Mouse (Mus musculus): ENCODE measurements at regions not wholly inside any gene's neighbourhood (a gene's known extent, or its start where the extent isn't known, plus 50 kb on each side); places are given as distances from the start of the nearest gene placed in this dataset.

- Histone ChIP-seq H3K27me3 (ENCODE audit: control insufficient read depth, insufficient read depth, low read length) (no peaks in the 10 kb centered on the region), H3K4me2 (peak overlapping the region; percentile 31), H3K4me3 (ENCODE audit: low read depth, low read length) (no peak overlapping the region), H3K9me3 (replicated peaks; ENCODE audit: control insufficient read depth, low read length) (no peaks in the 10 kb centered on the region), H3K36me3 (ENCODE audit: control insufficient read depth, insufficient read depth, low read length) (no peaks in the 10 kb centered on the region), H3K4me1 (ENCODE audit: control insufficient read depth, insufficient read depth, low read length) (peaks cover 42% of the 10 kb centered on the region), H3K27ac (ENCODE audit: low read depth, low read length) (peak overlapping the region; percentile 73), H3K9ac (ENCODE audit: low read depth, low read length) (no peak overlapping the region)
- ATAC-seq (replicated peaks; ENCODE audit: insufficient number of reproducible peaks, low FRiP score, low TSS enrichment): peak; percentile 64
- WGBS (ENCODE audit: insufficient replicate concordance): 11% methylated on average over 7 of the region's 7 CpGs
These were observed 68.1 kb upstream of the Dph5 start for GRCm38 (mm10) chr3:115819401-115820138.

DNA sequence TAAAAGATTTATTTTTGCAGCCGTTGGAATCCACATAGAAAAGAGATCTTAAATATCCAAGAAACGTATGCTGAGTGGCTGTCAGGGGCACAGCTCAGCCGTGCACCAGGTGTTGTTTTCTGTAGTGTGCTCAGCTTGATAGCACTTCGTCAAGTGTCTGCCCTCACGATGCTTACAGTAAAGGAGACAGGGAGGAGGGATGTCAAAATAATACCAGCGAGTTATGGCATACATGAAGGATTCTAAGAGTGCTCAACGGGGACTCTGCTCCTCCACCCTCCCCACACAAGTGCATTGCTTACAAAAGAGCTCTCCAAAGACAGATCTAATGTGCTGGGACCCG lies 67.5 kb upstream of the Dph5 start:
- H3K4me1 ChIP-seq (ENCODE audit: control insufficient read depth, insufficient read depth, low read length): peaks cover 42% of the 10 kb centered on the region
- no peaks in the 10 kb centered on the region for H3K9me3 ChIP-seq (replicated peaks; ENCODE audit: control insufficient read depth, low read length)
- H3K36me3 ChIP-seq (ENCODE audit: control insufficient read depth, insufficient read depth, low read length): no peaks in the 10 kb centered on the region
- H3K9ac ChIP-seq (ENCODE audit: low read depth, low read length): no peak overlapping the region
- peak overlapping the region; percentile 31 for H3K4me2 ChIP-seq
- no peaks in the 10 kb centered on the region for H3K27me3 ChIP-seq (ENCODE audit: control insufficient read depth, insufficient read depth, low read length)
- no peak overlapping the region for H3K4me3 ChIP-seq (ENCODE audit: low read depth, low read length)
- no peak for ATAC-seq (replicated peaks; ENCODE audit: insufficient number of reproducible peaks, low FRiP score, low TSS enrichment)
- H3K27ac ChIP-seq (ENCODE audit: low read depth, low read length): peak overlapping the region; percentile 73
- 22% methylated on average over 8 of the region's 8 CpGs for WGBS (ENCODE audit: insufficient replicate concordance)

DNA sequence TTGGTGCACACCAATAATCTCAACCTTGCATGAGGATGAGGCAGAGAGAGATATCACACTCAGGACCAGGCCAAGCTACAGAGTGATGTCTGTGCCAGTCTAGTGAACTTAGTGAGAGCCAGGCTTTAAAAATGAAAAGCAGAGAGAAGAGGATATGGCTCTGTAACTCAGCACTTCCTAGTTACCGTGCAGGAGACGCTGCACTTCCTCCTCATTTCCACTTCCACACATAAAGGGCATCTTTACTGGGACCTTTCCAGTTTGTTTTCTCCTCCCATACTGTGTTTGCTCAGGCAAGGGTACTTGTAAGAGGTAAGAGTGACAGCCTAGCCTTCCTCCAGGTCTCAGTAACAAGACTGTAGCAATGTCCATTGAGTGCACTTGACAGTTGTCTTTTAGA lies 66.0 kb upstream of the Dph5 start:
- 74% methylated on average over 2 of the region's 2 CpGs for WGBS (ENCODE audit: insufficient replicate concordance)
- ATAC-seq (replicated peaks; ENCODE audit: insufficient number of reproducible peaks, low FRiP score, low TSS enrichment): no peak

GRCm38 (mm10) chr3:115822491-115822890 lies 65.1 kb upstream of the Dph5 start:
- Histone ChIP-seq H3K9me3 (replicated peaks; ENCODE audit: control insufficient read depth, low read length) (no peaks in the 10 kb centered on the region), H3K4me3 (ENCODE audit: low read depth, low read length) (no peak overlapping the region), H3K4me2 (no peak overlapping the region), H3K27ac (ENCODE audit: low read depth, low read length) (no peak overlapping the region), H3K27me3 (ENCODE audit: control insufficient read depth, insufficient read depth, low read length) (no peaks in the 10 kb centered on the region), H3K4me1 (ENCODE audit: control insufficient read depth, insufficient read depth, low read length) (peaks cover 30% of the 10 kb centered on the region), H3K9ac (ENCODE audit: low read depth, low read length) (no peak overlapping the region), H3K36me3 (ENCODE audit: control insufficient read depth, insufficient read depth, low read length) (no peaks in the 10 kb centered on the region)
- 71% methylated on average over 6 of the region's 6 CpGs for WGBS (ENCODE audit: insufficient replicate concordance)
- no peak for ATAC-seq (replicated peaks; ENCODE audit: insufficient number of reproducible peaks, low FRiP score, low TSS enrichment)

More for the DNA sequence above, 66.0 kb upstream of the Dph5 start:
- Histone ChIP-seq H3K4me2 (no peak overlapping the region), H3K27me3 (ENCODE audit: control insufficient read depth, insufficient read depth, low read length) (no peaks in the 10 kb centered on the region), H3K27ac (ENCODE audit: low read depth, low read length) (no peak overlapping the region), H3K36me3 (ENCODE audit: control insufficient read depth, insufficient read depth, low read length) (no peaks in the 10 kb centered on the region), H3K9ac (ENCODE audit: low read depth, low read length) (no peak overlapping the region), H3K9me3 (replicated peaks; ENCODE audit: control insufficient read depth, low read length) (no peaks in the 10 kb centered on the region), H3K4me3 (ENCODE audit: low read depth, low read length) (no peak overlapping the region), H3K4me1 (ENCODE audit: control insufficient read depth, insufficient read depth, low read length) (peaks cover 32% of the 10 kb centered on the region)

DNA sequence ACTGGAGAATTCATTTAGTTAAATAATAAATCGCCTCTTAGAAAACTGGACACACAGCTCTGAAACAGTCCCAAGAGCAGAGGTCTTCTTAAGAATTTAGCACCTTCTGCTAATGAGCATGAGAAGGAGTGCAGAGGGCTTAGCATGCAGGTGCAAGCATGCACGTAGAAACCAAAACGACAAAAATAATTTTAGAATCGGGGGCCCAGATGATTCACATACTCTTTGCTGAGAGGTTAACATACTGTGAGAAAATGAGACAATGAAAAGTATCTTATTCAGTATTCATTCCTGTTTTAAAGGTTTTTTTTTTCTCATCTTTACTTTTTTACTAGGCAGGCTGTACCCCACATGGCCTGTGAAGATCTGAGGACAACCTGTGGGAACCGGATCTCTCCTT lies 63.9 kb upstream of the Dph5 start:
- Histone ChIP-seq H3K4me3 (ENCODE audit: low read depth, low read length) (no peak overlapping the region), H3K36me3 (ENCODE audit: control insufficient read depth, insufficient read depth, low read length) (no peaks in the 10 kb centered on the region), H3K9ac (ENCODE audit: low read depth, low read length) (no peak overlapping the region), H3K4me1 (ENCODE audit: control insufficient read depth, insufficient read depth, low read length) (peaks cover 22% of the 10 kb centered on the region), H3K9me3 (replicated peaks; ENCODE audit: control insufficient read depth, low read length) (no peaks in the 10 kb centered on the region), H3K27ac (ENCODE audit: low read depth, low read length) (no peak overlapping the region), H3K27me3 (ENCODE audit: control insufficient read depth, insufficient read depth, low read length) (no peaks in the 10 kb centered on the region), H3K4me2 (no peak overlapping the region)
- ATAC-seq (replicated peaks; ENCODE audit: insufficient number of reproducible peaks, low FRiP score, low TSS enrichment): no peak
- WGBS (ENCODE audit: insufficient replicate concordance): 80% methylated on average over 5 of the region's 5 CpGs

DNA sequence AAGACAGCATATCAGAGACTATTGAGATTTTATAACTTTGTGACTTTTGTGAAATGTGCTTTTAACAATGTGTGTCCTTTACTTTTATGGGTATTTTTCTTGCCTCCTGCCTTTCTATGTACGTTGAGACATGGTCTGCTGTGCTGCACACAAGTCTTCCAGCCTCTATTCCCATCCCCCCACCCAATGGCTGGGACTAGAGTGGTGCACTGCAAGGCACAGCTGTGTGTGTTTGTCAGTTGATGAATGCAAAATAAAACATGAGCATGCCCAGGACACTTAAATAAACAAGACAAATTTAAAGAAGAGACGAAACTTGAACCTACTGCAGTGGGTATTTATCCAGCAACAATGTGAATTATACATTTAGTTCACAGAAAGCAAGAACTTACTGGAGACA lies 62.8 kb upstream of the Dph5 start:
- H3K4me2 ChIP-seq: no peak overlapping the region
- ATAC-seq (replicated peaks; ENCODE audit: insufficient number of reproducible peaks, low FRiP score, low TSS enrichment): no peak
- no peaks in the 10 kb centered on the region for H3K9me3 ChIP-seq (replicated peaks; ENCODE audit: control insufficient read depth, low read length)
- H3K27me3 ChIP-seq (ENCODE audit: control insufficient read depth, insufficient read depth, low read length): no peaks in the 10 kb centered on the region
- no peaks in the 10 kb centered on the region for H3K36me3 ChIP-seq (ENCODE audit: control insufficient read depth, insufficient read depth, low read length)
- H3K9ac ChIP-seq (ENCODE audit: low read depth, low read length): no peak overlapping the region
- H3K4me1 ChIP-seq (ENCODE audit: control insufficient read depth, insufficient read depth, low read length): peaks cover 14% of the 10 kb centered on the region
- no peak overlapping the region for H3K4me3 ChIP-seq (ENCODE audit: low read depth, low read length)
- WGBS (ENCODE audit: insufficient replicate concordance): 58% methylated on average over 2 of the region's 2 CpGs
- no peak overlapping the region for H3K27ac ChIP-seq (ENCODE audit: low read depth, low read length)

DNA sequence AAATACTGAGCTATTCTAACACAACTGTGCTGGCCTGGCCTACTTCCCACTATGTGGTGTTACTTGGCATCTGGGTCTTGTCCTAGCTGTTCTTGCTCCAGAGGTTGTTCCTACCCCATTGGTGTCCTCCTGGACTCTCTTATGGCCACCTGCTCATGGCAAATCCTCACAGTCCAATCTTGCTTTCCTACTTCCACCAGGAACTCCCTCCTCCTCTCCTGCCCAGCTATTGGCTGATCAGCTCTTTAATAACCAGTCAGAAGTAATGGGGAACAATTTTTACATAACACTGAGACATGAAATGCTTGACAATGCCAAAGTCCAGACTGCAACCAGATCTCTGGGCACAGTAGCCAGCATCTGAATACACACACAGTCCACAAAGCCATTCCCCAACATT lies 52.3 kb upstream of the Dph5 start:
- no peaks in the 10 kb centered on the region for H3K27me3 ChIP-seq (ENCODE audit: control insufficient read depth, insufficient read depth, low read length)
- H3K36me3 ChIP-seq (ENCODE audit: control insufficient read depth, insufficient read depth, low read length): no peaks in the 10 kb centered on the region
- H3K9ac ChIP-seq (ENCODE audit: low read depth, low read length): no peak overlapping the region
- no peaks in the 10 kb centered on the region for H3K4me1 ChIP-seq (ENCODE audit: control insufficient read depth, insufficient read depth, low read length)
- H3K9me3 ChIP-seq (replicated peaks; ENCODE audit: control insufficient read depth, low read length): no peaks in the 10 kb centered on the region
- H3K4me2 ChIP-seq: no peak overlapping the region
- ATAC-seq (replicated peaks; ENCODE audit: insufficient number of reproducible peaks, low FRiP score, low TSS enrichment): no peak
- H3K27ac ChIP-seq (ENCODE audit: low read depth, low read length): no peak overlapping the region
- H3K4me3 ChIP-seq (ENCODE audit: low read depth, low read length): no peak overlapping the region

GRCm38 (mm10) chr3:115837617-115838216 lies 49.9 kb upstream of the Dph5 start:
- no peaks in the 10 kb centered on the region for H3K36me3 ChIP-seq (ENCODE audit: control insufficient read depth, insufficient read depth, low read length)
- 96% methylated on average over 1 of the region's 1 CpGs for WGBS (ENCODE audit: insufficient replicate concordance)
- no peak overlapping the region for H3K9ac ChIP-seq (ENCODE audit: low read depth, low read length)
- H3K4me3 ChIP-seq (ENCODE audit: low read depth, low read length): no peak overlapping the region
- no peaks in the 10 kb centered on the region for H3K9me3 ChIP-seq (replicated peaks; ENCODE audit: control insufficient read depth, low read length)
- no peaks in the 10 kb centered on the region for H3K4me1 ChIP-seq (ENCODE audit: control insufficient read depth, insufficient read depth, low read length)
- H3K27me3 ChIP-seq (ENCODE audit: control insufficient read depth, insufficient read depth, low read length): no peaks in the 10 kb centered on the region
- H3K27ac ChIP-seq (ENCODE audit: low read depth, low read length): no peak overlapping the region
- no peak for ATAC-seq (replicated peaks; ENCODE audit: insufficient number of reproducible peaks, low FRiP score, low TSS enrichment)
- H3K4me2 ChIP-seq: no peak overlapping the region

Data from heart, embryonic 11.5 days (tissue).